Mouse (Mus musculus): ENCODE results near the gene Myh14.

DNA sequence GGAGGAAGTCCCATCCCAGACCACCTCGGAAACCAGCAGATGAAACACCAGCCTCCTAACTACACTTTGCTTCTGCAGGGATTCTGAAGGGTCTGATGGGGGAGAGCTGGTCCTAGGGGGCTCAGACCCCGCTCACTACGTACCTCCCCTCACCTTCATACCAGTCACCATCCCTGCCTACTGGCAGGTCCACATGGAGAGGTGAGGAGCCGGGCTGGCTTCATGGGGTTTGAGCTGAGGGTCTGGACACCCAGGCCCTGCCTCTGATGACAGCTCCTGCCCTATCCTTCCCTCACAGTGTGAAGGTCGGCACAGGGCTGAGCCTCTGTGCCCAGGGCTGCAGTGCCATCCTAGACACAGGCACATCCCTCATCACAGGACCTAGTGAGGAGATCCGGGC, 85.7 kb downstream of the Myh14 start:
- TF ChIP-seq POLR2A (IDR thresholded peaks at IDR 0.05; ENCODE audit: extremely low read depth, insufficient read depth, low read length), result no peak
- no peak for TF ChIP-seq CTCF (IDR thresholded peaks at IDR 0.05; ENCODE audit: extremely low read depth, insufficient read depth, low read length)

Data from cortical plate, adult 2 months (tissue).